Mouse (Mus musculus): ENCODE results near the gene Wdr86.

The Wdr86 gene

GRCm38 (mm10) chr5:24741172-24741885 lies 10.8 kb upstream of the Wdr86 start:
- ChIA-PET CTCF (no interaction called here), POLR2A (interaction anchor here in 1 of 4 experiments (2.0 to 3.2 kb wide), 2 partner anchors 9 to 10 kb away, joined by 5 to 16 read pairs; no protein-coding TSS in a partner anchor)

GRCm38 (mm10) chr5:24739141-24739753 lies 8.7 kb upstream of the Wdr86 start:
- ChIA-PET CTCF (interaction anchor here in 1 of 4 experiments (0.6 kb wide), 1 partner anchor 712 kb away, joined by 4 read pairs; no protein-coding TSS in a partner anchor), POLR2A (interaction anchor here in 2 of 4 experiments (0.6 to 3.2 kb wide), 6 partner anchors 8 to 264 kb away, joined by 3 to 16 read pairs (median 3); partner anchors contain the start of genes Nub1 (in 1 of the 2) and Wdr86 (in 1 of the 2))

- CTCF ChIA-PET: no interaction called here
Measured at GRCm38 (mm10) chr5:24738517-24738916, 8.0 kb upstream of the Wdr86 start.

GRCm38 (mm10) chr5:24737595-24737994 lies 7.1 kb upstream of the Wdr86 start:
- CTCF ChIA-PET: no interaction called here
- POLR2A ChIA-PET: no interaction called here

More at GRCm38 (mm10) chr5:24738517-24738916, 8.0 kb upstream of the Wdr86 start:
- POLR2A ChIA-PET: interaction anchor here in 2 of 4 experiments (1.5 to 3.2 kb wide), 3 partner anchors 8 to 53 kb away, joined by 3 to 16 read pairs (median 5); partner anchors contain the start of genes Nub1 (in 1 of the 2) and Wdr86 (in 1 of the 2)

- POLR2A ChIA-PET: interaction anchor here (0.6 to 13.7 kb wide), 21 partner anchors 9 to 519 kb away, joined by 3 to 216 read pairs (median 4); partner anchors contain the start of genes Nub1 (in 2 of the 4) and Rheb (in 2 of the 4)
- CTCF ChIA-PET: interaction anchor here in 3 of 4 experiments (0.7 to 1.8 kb wide), 5 partner anchors 16 to 276 kb away, joined by 3 to 12 read pairs (median 7); no protein-coding TSS in a partner anchor
Measured at GRCm38 (mm10) chr5:24733771-24734426, 3.4 kb upstream of the Wdr86 start.

GRCm38 (mm10) chr5:24733134-24733533 lies 2.6 kb upstream of the Wdr86 start:
- CTCF ChIA-PET: interaction anchor here in 3 of 4 experiments (0.7 to 1.8 kb wide), 4 partner anchors 17 to 277 kb away, joined by 5 to 12 read pairs (median 7); no protein-coding TSS in a partner anchor
- POLR2A ChIA-PET: interaction anchor here (0.6 to 13.7 kb wide), 21 partner anchors 9 to 518 kb away, joined by 3 to 216 read pairs (median 4); partner anchors contain the start of genes Nub1 (in 2 of the 4) and Rheb (in 2 of the 4)

- CTCF ChIA-PET: interaction anchor here (0.5 to 1.8 kb wide), 11 partner anchors 12 to 1121 kb away, joined by 3 to 23 read pairs (median 3); no protein-coding TSS in a partner anchor
Measured at GRCm38 (mm10) chr5:24730986-24731385, 459 bp upstream of the Wdr86 start.

GRCm38 (mm10) chr5:24729797-24730487 lies 585 bp downstream of the Wdr86 start:
- CTCF ChIA-PET: interaction anchor here in 2 of 4 experiments (0.7 to 1.0 kb wide), 3 partner anchors 20 to 44 kb away, joined by 3 to 5 read pairs (median 4); partner anchors contain the start of gene Nub1 (in 1 of the 2)
- POLR2A ChIA-PET: interaction anchor here (0.6 to 13.7 kb wide), 22 partner anchors 10 to 770 kb away, joined by 3 to 216 read pairs (median 5); partner anchors contain the start of gene Nub1 (in 2 of the 4)

More at GRCm38 (mm10) chr5:24730986-24731385, 459 bp upstream of the Wdr86 start:
- POLR2A ChIA-PET: interaction anchor here in 3 of 4 experiments (0.5 to 13.7 kb wide), 36 partner anchors 8 to 1713 kb away, joined by 3 to 216 read pairs (median 4); partner anchors contain the start of gene Nub1 (in 2 of the 3)

- ChIA-PET POLR2A (interaction anchor here in 3 of 4 experiments (0.7 to 13.7 kb wide), 10 partner anchors 13 to 42 kb away, joined by 3 to 216 read pairs (median 8); partner anchors contain the start of gene Nub1 (in 2 of the 3)), CTCF (interaction anchor here in 2 of 4 experiments (0.6 to 1.0 kb wide), 3 partner anchors 18 to 89 kb away, joined by 3 to 6 read pairs (median 3); no protein-coding TSS in a partner anchor)
Measured at GRCm38 (mm10) chr5:24726901-24727836, 3.4 kb downstream of the Wdr86 start.

GRCm38 (mm10) chr5:24725897-24726296 lies 4.6 kb downstream of the Wdr86 start:
- CTCF ChIA-PET: interaction anchor here in 2 of 4 experiments (1.0 to 2.1 kb wide), 2 partner anchors 17 to 24 kb away, joined by 3 to 8 read pairs; no protein-coding TSS in a partner anchor
- POLR2A ChIA-PET: interaction anchor here in 3 of 4 experiments (1.2 to 13.7 kb wide), 7 partner anchors 12 to 117 kb away, joined by 4 to 216 read pairs (median 11); partner anchors contain the start of genes Nub1 (in 1 of the 3) and Rheb (in 1 of the 3)

GRCm38 (mm10) chr5:24724805-24725204 lies 5.7 kb downstream of the Wdr86 start:
- ChIA-PET POLR2A (interaction anchor here in 3 of 4 experiments (0.7 to 13.7 kb wide), 11 partner anchors 11 to 118 kb away, joined by 3 to 216 read pairs (median 5); partner anchors contain the start of genes Nub1 (in 2 of the 3) and Rheb (in 1 of the 3)), CTCF (interaction anchor here in 1 of 4 experiments (2.1 kb wide), 1 partner anchor 26 kb away, joined by 8 read pairs; no protein-coding TSS in a partner anchor)

DNA sequence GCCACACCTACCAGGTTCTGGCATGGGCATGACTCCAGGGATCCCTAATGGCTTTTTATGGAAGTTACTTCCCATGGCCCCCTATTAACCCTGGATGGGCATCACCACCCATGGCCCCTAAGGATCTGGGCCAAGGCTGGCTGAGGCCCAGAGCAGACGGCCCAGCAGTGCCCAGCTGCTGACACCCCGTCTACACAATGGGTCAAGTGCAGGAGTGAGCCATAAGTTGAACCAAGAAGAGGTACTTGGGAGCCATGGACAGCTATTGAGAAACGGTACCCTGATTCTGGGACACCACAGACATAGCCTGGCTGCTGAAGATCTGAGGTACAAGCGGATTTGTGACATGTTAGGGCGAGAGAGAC lies 6.3 kb downstream of the Wdr86 start:
- POLR2A ChIA-PET: interaction anchor here in 2 of 4 experiments (0.7 to 13.7 kb wide), 10 partner anchors 9 to 118 kb away, joined by 3 to 216 read pairs (median 6); partner anchors contain the start of genes Nub1 (in 2 of the 2) and Rheb (in 1 of the 2)
- CTCF ChIA-PET: interaction anchor here in 1 of 4 experiments (2.1 kb wide), 1 partner anchor 26 kb away, joined by 8 read pairs; no protein-coding TSS in a partner anchor

- CTCF ChIA-PET: no interaction called here
- POLR2A ChIA-PET: interaction anchor here in 3 of 4 experiments (0.6 to 13.7 kb wide), 8 partner anchors 10 to 185 kb away, joined by 3 to 216 read pairs (median 6); partner anchors contain the start of genes Nub1 (in 2 of the 3) and Rheb (in 1 of the 3)
Measured at GRCm38 (mm10) chr5:24723527-24724269, 6.8 kb downstream of the Wdr86 start.

DNA sequence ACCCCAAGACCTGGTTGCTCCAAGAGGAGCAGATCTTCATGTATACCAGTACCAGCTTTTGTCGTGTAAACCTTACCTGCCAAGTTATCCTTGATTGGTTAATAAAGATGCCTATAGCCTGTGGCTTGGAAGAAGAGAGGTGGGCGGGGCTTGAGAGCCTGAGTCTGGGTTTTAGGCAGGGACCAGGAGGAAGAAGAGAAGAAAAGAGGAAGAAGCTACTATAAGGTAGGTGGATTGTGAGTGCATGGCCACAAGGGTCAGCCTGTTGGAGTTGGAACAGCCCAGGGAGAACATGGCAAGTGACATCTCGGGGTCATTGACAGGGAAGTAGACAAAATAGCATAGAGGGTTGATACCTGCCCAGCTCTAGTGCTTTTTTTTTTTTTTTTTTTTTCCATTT lies 10.7 kb downstream of the Wdr86 start:
- ChIA-PET POLR2A (interaction anchor here in 3 of 4 experiments (0.6 to 2.0 kb wide), 7 partner anchors 9 to 34 kb away, joined by 3 to 5 read pairs (median 3); partner anchors contain the start of genes Nub1 (in 1 of the 3) and Wdr86 (in 1 of the 3)), CTCF (interaction anchor here in 1 of 4 experiments (0.7 kb wide), 1 partner anchor 168 kb away, joined by 5 read pairs; no protein-coding TSS in a partner anchor)

DNA sequence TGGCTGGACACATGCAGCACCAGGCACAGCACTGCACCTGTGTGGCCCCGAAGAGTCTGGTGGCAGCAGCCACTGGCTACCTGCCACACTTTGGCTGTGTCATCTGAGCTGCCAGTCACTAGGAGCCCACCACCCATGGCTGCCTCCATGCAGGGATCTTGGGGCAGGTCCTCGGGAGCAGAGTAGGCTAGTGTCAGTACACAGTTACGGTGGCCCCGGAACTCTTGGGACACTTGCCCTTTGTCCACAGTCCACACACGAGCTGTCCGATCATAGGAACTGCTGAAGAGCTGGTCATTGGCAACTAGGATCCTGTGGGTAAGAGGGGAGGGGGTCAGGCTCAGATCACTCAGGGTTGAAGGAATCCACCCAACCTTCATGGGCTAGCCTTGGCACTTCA lies 12.5 kb downstream of the Wdr86 start:
- ChIA-PET CTCF (no interaction called here), POLR2A (interaction anchor here in 2 of 4 experiments (1.0 to 1.1 kb wide), 4 partner anchors 9 to 192 kb away, joined by 3 to 5 read pairs (median 3); no protein-coding TSS in a partner anchor)
